12 mouse cellular contexts compared by ENCODE assay signal in genomic region chr13:112427521-112427920, GRCm38 (mm10). TPM values are rescaled to one million over a fixed set of nuclear protein-coding genes. Genes with fewer than 3 reads are reported as not detected.
DNase-seq lines count a peak whose midpoint lies in the region; ATAC-seq and TF ChIP-seq lines count a peak whose summit lies in the region.
"Had no signal": no experiment of that assay in that cellular context is flagged by ENCODE, and none has a peak within 500 bp of the region (broad histone marks: within the 10 kb centered on the region; RNA-seq: fewer than 3 reads in every experiment).

No protein-coding gene starts in this region.

- H3K9ac ChIP-seq in midbrain, postnatal 0 days (replicated peaks; ENCODE audit: low read length, poor library complexity, severe bottlenecking), result no peak overlapping the region
- H3K9ac ChIP-seq: lung, embryonic 14.5 days had no signal

- ATAC-seq in megakaryocyte progenitor cell, adult 5-6 weeks (replicated peaks; ENCODE audit: poor library complexity), result peak; percentile 93
- no peak for ATAC-seq in midbrain, postnatal 0 days (ENCODE audit: low FRiP score)

- H3K9me3 ChIP-seq in midbrain, postnatal 0 days (ENCODE audit: low read length), result no peaks in the 10 kb centered on the region

- no peak for TF ChIP-seq POLR2A in lung, adult 2 months (IDR thresholded peaks at IDR 0.05; ENCODE audit: borderline replicate concordance, extremely low read depth, low read depth, low read length)

- WGBS in lung, adult 2 months, result 83% methylated on average over 15 of the region's 15 CpGs
- WGBS in midbrain, postnatal 0 days, result 93% methylated on average over 15 of the region's 15 CpGs

- no peaks in the 10 kb centered on the region for H3K36me3 ChIP-seq in midbrain, postnatal 0 days (ENCODE audit: insufficient read depth, low read length)

- no peaks in the 10 kb centered on the region for H3K27me3 ChIP-seq in midbrain, postnatal 0 days (ENCODE audit: insufficient read depth, low read length)

- intact Hi-C loops in heart, postnatal 25 days (cut with DNase I), result no loop called here

- no peak for TF ChIP-seq CTCF in lung, adult 2 months (IDR thresholded peaks at IDR 0.05; ENCODE audit: insufficient read depth, low read length)
- no peak for TF ChIP-seq CTCF in midbrain, postnatal 0 days (IDR thresholded peaks at IDR 0.05)

- peak; percentile 55 for DNase-seq in lung, postnatal 36 days
- no peak for DNase-seq in lung, adult 2 months
- peak; percentile 94 for DNase-seq in T-cell, adult 2 months (ENCODE audit: low spot score)
- peak; percentile 68 for DNase-seq in thymus, postnatal 25 days
- no peak for DNase-seq in right cerebral cortex, postnatal 10 days (ENCODE audit: low spot score in 2 of 2)
- no peak for DNase-seq in midbrain, postnatal 0 days (ENCODE audit: low spot score)
- DNase-seq in heart, postnatal 25 days (ENCODE audit: low spot score), result no peak
- DNase-seq: gastrocnemius, postnatal 10 days; kidney, adult 18-20 months; lung, embryonic 14.5 days had no signal

- no peak overlapping the region for H3K4me2 ChIP-seq in midbrain, postnatal 0 days (ENCODE audit: low read depth, low read length, poor library complexity, severe bottlenecking)
- H3K4me2 ChIP-seq: lung, embryonic 14.5 days had no signal

- no peak overlapping the region for H3K27ac ChIP-seq in midbrain, postnatal 0 days (ENCODE audit: low read depth, low read length)

- peaks cover 6% of the 10 kb centered on the region for H3K4me1 ChIP-seq in lung, adult 2 months (ENCODE audit: control insufficient read depth, insufficient read depth, low read length)
- no peaks in the 10 kb centered on the region for H3K4me1 ChIP-seq in midbrain, postnatal 0 days (ENCODE audit: insufficient read depth, low read length)

- no peak overlapping the region for H3K4me3 ChIP-seq in lung, adult 2 months (replicated peaks; ENCODE audit: extremely low read depth, low read depth, low read length)
- no peak overlapping the region for H3K4me3 ChIP-seq in midbrain, postnatal 0 days (ENCODE audit: low read depth, low read length)
- H3K4me3 ChIP-seq: myocyte had no signal

RNA-seq across cellular contexts. Expression of gene Il6st, which starts 36.3 kb away (rescaled TPM):
- polyA plus RNA-seq in lung, adult 2 months (2012; rRNA removed), result 45.4 and 60.5 TPM in 2 replicates
- 25.0 and 29.8 TPM in 2 replicates for total RNA-seq in megakaryocyte progenitor cell, adult 5-6 weeks (2015)
- total RNA-seq in megakaryocyte progenitor cell, adult 5-6 weeks (2017), result 27.9 and 32.7 TPM in 2 replicates
- 35.8 and 36.1 TPM in 2 replicates for total RNA-seq in midbrain, postnatal 0 days (2014; rRNA removed)
- polyA plus RNA-seq in midbrain, postnatal 0 days (2015; fragmentation: Nextera tagmentation; extraction: Ambion mirVana), result 19.6 and 20.5 TPM in 2 replicates
- total RNA-seq in heart, postnatal 25 days (2021), result 100 to 1,000 TPM; 181 to 216 TPM

Comparison
In these comparisons a context has a peak if more than half of its experiments do, and no peak if none do; other contexts are left out.
1. DNase-seq: peak in lung, postnatal 36 days (single experiment), T-cell, adult 2 months (single experiment) and thymus, postnatal 25 days (single experiment); none in lung, adult 2 months (single experiment), right cerebral cortex, postnatal 10 days (0 of 2), midbrain, postnatal 0 days (single experiment) and heart, postnatal 25 days (single experiment).